Mouse (Mus musculus) olfactory bulb, adult 2 months (tissue): ENCODE data around the gene Abca4. TPM values are rescaled to one million over a fixed set of nuclear protein-coding genes. Genes with fewer than 3 reads are reported as not detected.

Experiments
- H3K27ac ChIP-seq: fragments of 200-500 bp; 2 replicates; pipeline ENCODE4 v1.5.1; 2012; ENCODE audit warnings: low read depth, low read length; ENCODE audit not compliant: insufficient read depth
- H3K4me1 ChIP-seq: fragments of 200-500 bp; 2 replicates; pipeline ENCODE4 v1.6.1; 2012; ENCODE audit warnings: low read length; ENCODE audit not compliant: control insufficient read depth, insufficient read depth
- H3K4me3 ChIP-seq: fragments of 200-500 bp; 2 replicates; pipeline ENCODE4 v1.5.1; 2012; ENCODE audit warnings: mild to moderate bottlenecking, low read depth, low read length, moderate library complexity; ENCODE audit not compliant: insufficient read depth
- CTCF ChIP-seq: fragments of 200-500 bp; IDR thresholded peaks from 2 replicates; pipeline ENCODE4 v1.5.1; 2012; ENCODE audit warnings: low read depth, mild to moderate bottlenecking, low read length, moderate library complexity; ENCODE audit not compliant: insufficient read depth
- POLR2A ChIP-seq: fragments of 200-500 bp; IDR thresholded peaks from 2 replicates; pipeline ENCODE4 v1.6.1; 2012; ENCODE audit warnings: mild to moderate bottlenecking, low read depth, low read length, moderate library complexity; ENCODE audit not compliant: insufficient read depth
- WGBS: fragments of 180-500 bp; shearing (Covaris S2); methylation state at CpG from one replicate; pipeline ENCODE4 v1.1.7; 2018; 5-methylcytosine and 5-hydroxymethylcytosine counted together
- polyA plus RNA-seq: library from polyadenylated mRNA; stranded (reverse); fragments of >200 nt; gene quantifications from 2 replicates; pipeline ENCODE4 v1.2.4, GENCODE M21; 2012; ENCODE audit warnings: low replicate concordance; ENCODE audit not compliant: missing spikeins, insufficient read depth, insufficient read length

Gene Abca4
- polyA plus RNA-seq, 1 experiment: not detected

DNA sequence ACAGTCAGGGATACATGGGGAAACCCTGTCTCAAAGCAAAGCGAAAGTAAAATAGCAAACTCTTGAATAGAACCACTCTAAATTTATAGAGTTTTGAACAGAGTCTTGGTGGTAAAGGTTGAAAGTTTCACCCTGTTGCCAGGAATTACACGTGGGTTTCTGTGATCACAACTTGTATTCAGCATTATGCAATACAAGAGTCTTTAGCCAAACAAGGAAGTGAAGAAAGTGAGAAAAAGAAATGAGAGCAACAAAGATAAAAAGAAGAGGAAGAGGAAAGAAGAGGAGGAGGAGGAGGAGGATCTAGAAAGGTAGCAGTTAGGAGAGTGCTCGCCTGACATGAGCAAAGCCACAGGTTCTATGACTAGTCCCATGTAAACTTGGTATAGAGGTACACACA, 21.9 kb upstream of the Abca4 start:
- no peak for TF ChIP-seq CTCF
- no peak for TF ChIP-seq POLR2A

GRCm38 (mm10) chr3:122026676-122027075, 17.6 kb upstream of the Abca4 start:
- WGBS: 49% methylated on average over 5 of the region's 5 CpGs
- no peak overlapping the region for H3K4me3 ChIP-seq
- no peak overlapping the region for H3K27ac ChIP-seq

More for the DNA sequence above, 21.9 kb upstream of the Abca4 start:
- no peak overlapping the region for H3K4me3 ChIP-seq
- WGBS: 90% methylated on average over 3 of the region's 3 CpGs
- no peak overlapping the region for H3K27ac ChIP-seq
- no peaks in the 10 kb centered on the region for H3K4me1 ChIP-seq

GRCm38 (mm10) chr3:122027776-122028175, 16.5 kb upstream of the Abca4 start:
- 94% methylated on average over 8 of the region's 8 CpGs for WGBS

More at GRCm38 (mm10) chr3:122026676-122027075, 17.6 kb upstream of the Abca4 start:
- no peaks in the 10 kb centered on the region for H3K4me1 ChIP-seq
- TF ChIP-seq POLR2A: no peak
- TF ChIP-seq CTCF: no peak

DNA sequence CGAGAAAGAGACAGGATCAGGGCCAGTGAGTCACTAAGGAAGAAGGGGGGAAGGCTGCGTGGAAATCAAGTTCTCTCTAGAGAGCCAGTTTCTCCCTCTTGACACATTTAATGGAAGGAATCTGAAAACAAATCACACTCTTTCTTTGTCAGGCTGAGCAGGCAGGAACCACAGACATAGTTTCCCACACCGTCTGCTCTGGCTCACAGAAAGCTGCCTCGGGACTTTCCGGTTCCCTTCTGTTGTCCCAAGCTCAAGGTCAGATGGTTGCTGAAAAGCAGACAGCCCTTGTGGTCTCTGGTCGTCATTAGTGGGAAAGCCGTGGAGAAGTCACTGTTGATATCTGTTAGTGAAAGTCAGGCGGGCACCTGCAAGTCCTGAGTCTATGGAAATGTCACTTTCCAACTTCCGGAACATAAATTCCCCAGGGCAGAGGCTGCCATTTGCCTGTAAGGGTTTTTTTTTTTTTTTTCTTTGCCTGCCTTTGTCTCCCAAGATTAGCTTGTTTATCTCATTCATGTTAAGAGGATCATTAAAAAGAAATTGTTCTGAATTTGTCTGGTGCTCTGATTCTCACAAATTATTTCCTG, 10.9 kb upstream of the Abca4 start:
- TF ChIP-seq CTCF: no peak
- TF ChIP-seq POLR2A: no peak
- 49% methylated on average over 9 of the region's 9 CpGs for WGBS
- H3K4me3 ChIP-seq: no peak overlapping the region
- H3K27ac ChIP-seq: no peak overlapping the region
- no peaks in the 10 kb centered on the region for H3K4me1 ChIP-seq

More at GRCm38 (mm10) chr3:122027776-122028175, 16.5 kb upstream of the Abca4 start:
- no peaks in the 10 kb centered on the region for H3K4me1 ChIP-seq
- no peak overlapping the region for H3K4me3 ChIP-seq
- no peak for TF ChIP-seq POLR2A
- no peak for TF ChIP-seq CTCF
- H3K27ac ChIP-seq: no peak overlapping the region

DNA sequence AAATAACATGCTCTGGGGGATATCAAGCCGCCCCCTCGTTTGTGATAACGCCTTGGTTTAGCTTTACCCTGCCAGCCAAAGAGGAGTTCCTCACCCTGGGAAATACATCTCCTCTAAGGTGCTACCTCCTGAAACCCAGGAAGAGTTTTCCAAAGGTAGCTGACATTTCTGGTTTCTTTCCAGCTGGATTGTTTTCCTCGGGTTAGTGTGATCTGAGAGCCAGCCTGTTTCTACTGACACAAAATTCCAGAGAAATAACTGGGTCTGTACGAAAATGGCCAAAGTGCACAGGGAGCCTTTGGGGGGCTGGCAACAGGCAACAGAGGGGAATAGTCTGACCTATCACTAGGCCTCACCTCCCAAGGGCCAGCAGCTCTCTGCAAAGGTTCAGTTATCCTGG, 10.0 kb upstream of the Abca4 start:
- H3K4me3 ChIP-seq: no peak overlapping the region
- no peak overlapping the region for H3K27ac ChIP-seq
- H3K4me1 ChIP-seq: no peaks in the 10 kb centered on the region
- WGBS: 72% methylated on average over 5 of the region's 5 CpGs
- TF ChIP-seq CTCF (no peak), POLR2A (no peak)

- Histone ChIP-seq H3K4me1 (no peaks in the 10 kb centered on the region), H3K27ac (no peak overlapping the region), H3K4me3 (no peak overlapping the region)
- no peak for TF ChIP-seq CTCF
- no peak for TF ChIP-seq POLR2A
- 85% methylated on average over 3 of the region's 3 CpGs for WGBS
Observed at GRCm38 (mm10) chr3:122035092-122035491, 9.2 kb upstream of the Abca4 start.

DNA sequence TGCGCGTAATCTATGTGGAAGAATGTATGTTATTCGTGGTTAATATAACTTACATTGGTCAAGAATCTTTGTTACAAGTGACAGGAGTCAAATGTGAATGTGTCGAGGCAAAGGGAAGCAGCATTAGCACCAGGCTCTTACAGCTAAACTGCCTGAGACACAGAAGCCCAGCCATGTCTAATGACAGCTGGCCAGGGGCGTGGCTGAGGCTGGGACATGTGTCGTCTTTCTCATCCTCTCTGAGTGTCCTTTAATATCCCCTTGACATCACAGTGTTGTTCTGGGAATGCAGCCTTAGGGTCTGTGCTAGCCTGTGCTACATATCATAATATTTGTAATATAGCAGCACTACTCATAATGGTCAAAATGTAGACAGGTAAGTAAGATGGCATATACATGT, 3.7 kb upstream of the Abca4 start:
- WGBS: 92% methylated on average over 6 of the region's 6 CpGs
- Histone ChIP-seq H3K4me1 (peaks cover 6% of the 10 kb centered on the region), H3K27ac (no peak overlapping the region), H3K4me3 (no peak overlapping the region)
- TF ChIP-seq CTCF (no peak), POLR2A (no peak)

GRCm38 (mm10) chr3:122043102-122043501, 1.1 kb upstream of the Abca4 start:
- WGBS: 46% methylated on average over 8 of the region's 8 CpGs
- TF ChIP-seq POLR2A: no peak
- TF ChIP-seq CTCF: no peak
- Histone ChIP-seq H3K27ac (no peak overlapping the region), H3K4me3 (no peak overlapping the region), H3K4me1 (peaks cover 20% of the 10 kb centered on the region)

- Histone ChIP-seq H3K4me3 (no peak overlapping the region), H3K27ac (no peak overlapping the region), H3K4me1 (peaks cover 23% of the 10 kb centered on the region)
- TF ChIP-seq POLR2A (no peak), CTCF (no peak)
- 33% methylated on average over 10 of the region's 10 CpGs for WGBS
Observed at GRCm38 (mm10) chr3:122046187-122046620, 2.0 kb downstream of the Abca4 start.

- WGBS: 60% methylated on average over 7 of the region's 7 CpGs
- H3K4me1 ChIP-seq: peaks cover 23% of the 10 kb centered on the region
- no peak overlapping the region for H3K4me3 ChIP-seq
- TF ChIP-seq CTCF: no peak
- no peak for TF ChIP-seq POLR2A
- H3K27ac ChIP-seq: no peak overlapping the region
Observed at GRCm38 (mm10) chr3:122047402-122047801, 3.2 kb downstream of the Abca4 start.
